8 mouse cellular contexts compared by ENCODE assay signal in genomic region chr11:110496061-110496446, GRCm38 (mm10).
A peak's percentile ranks its signal among the peaks of the same experiment; 100 is the strongest.
DNase-seq lines count a peak whose midpoint lies in the region; ATAC-seq lines count a peak whose summit lies in the region.

No protein-coding gene starts in this region.

- ATAC-seq in cerebellum, adult (ENCODE audit: insufficient number of reproducible peaks, low FRiP score, low TSS enrichment) = no peak

- DNase-seq in cerebellum, adult 9-10 months = peak; percentile 26
- peak; percentile 42 for DNase-seq in CD4-positive helper T cell, adult 2 months (ENCODE audit: low read depth, low spot score)
- peak; percentile 63 for DNase-seq in c-Kit-positive CD71-positive TER-119-negative erythroid progenitor cells, embryonic 14.5 days (ENCODE audit: low read depth)
- peak; percentile 27 to 37 for DNase-seq in gastrocnemius, adult 8-10 months (ENCODE audit: low spot score in 2 of 2)
- DNase-seq in layer of hippocampus, adult 8-10 months (ENCODE audit: low spot score in 2 of 2) = peak; percentile 51 to 72
- DNase-seq in lung, postnatal 10 days = peak; percentile 61
- peak; percentile 14 to 33 for DNase-seq in spleen, postnatal 36 days (ENCODE audit: low spot score in 2 of 2)
